Mouse (Mus musculus) thymus, adult 2 months (tissue): Measurements from ENCODE around the gene Aspg. TPM values are rescaled to one million over a fixed set of nuclear protein-coding genes. Genes with fewer than 3 reads are reported as not detected.

Experiments used
- DNase-seq: peaks from one replicate; pipeline ENCODE4 v3.0.0; 2021
- H3K27ac ChIP-seq: fragments of 200-500 bp; 2 replicates; pipeline ENCODE4 v1.5.1; 2012; ENCODE audit warnings: low read length, control low read depth; ENCODE audit not compliant: control insufficient read depth, insufficient read depth
- H3K27me3 ChIP-seq: fragments of 200-500 bp; 2 replicates; pipeline ENCODE4 v1.6.1; 2012; ENCODE audit warnings: mild to moderate bottlenecking, low read length, moderate library complexity, mixed read lengths; ENCODE audit not compliant: control insufficient read depth, insufficient read depth
- H3K36me3 ChIP-seq: fragments of 200-500 bp; 2 replicates; pipeline ENCODE4 v1.6.1; 2012; ENCODE audit warnings: mild to moderate bottlenecking, low read length, moderate library complexity; ENCODE audit not compliant: control insufficient read depth, insufficient read depth
- H3K4me1 ChIP-seq: fragments of 200-500 bp; replicated peaks from 2 replicates; pipeline ENCODE4 v1.6.1; 2012; ENCODE audit warnings: low read length; ENCODE audit not compliant: control insufficient read depth, insufficient read depth
- H3K4me3 ChIP-seq: fragments of 200-500 bp; 2 replicates; pipeline ENCODE4 v1.5.1; 2012; ENCODE audit warnings: mild to moderate bottlenecking, low read length, control low read depth, moderate library complexity; ENCODE audit not compliant: control insufficient read depth, insufficient read depth
- CTCF ChIP-seq: fragments of 200-500 bp; IDR thresholded peaks from 2 replicates; pipeline ENCODE4 v1.5.1; 2012; ENCODE audit warnings: mild to moderate bottlenecking, control low read depth, low read length, moderate library complexity, borderline replicate concordance; ENCODE audit not compliant: control insufficient read depth, poor library complexity, insufficient read depth; ENCODE audit errors: extremely low read depth
- POLR2A ChIP-seq: fragments of 200-500 bp; IDR thresholded peaks from 2 replicates; pipeline ENCODE4 v1.6.1; 2012; ENCODE audit warnings: mild to moderate bottlenecking, low read length, control low read depth, moderate library complexity; ENCODE audit not compliant: control insufficient read depth, poor library complexity, insufficient read depth; ENCODE audit errors: extremely low read depth
- WGBS: fragments of 180-500 bp; shearing (Covaris S2); methylation state at CpG from one replicate; pipeline ENCODE4 v1.1.7; 2018; 5-methylcytosine and 5-hydroxymethylcytosine counted together
- polyA plus RNA-seq: library from polyadenylated mRNA; depleted of rRNA; stranded (reverse); fragments of >200 nt; gene quantifications from 2 replicates; pipeline ENCODE4 v1.2.3, GENCODE M21; 2012

Aspg gene
- polyA plus RNA-seq, 1 experiment: 9.1 TPM

- Histone ChIP-seq H3K36me3 (no peaks in the 10 kb centered on the region), H3K27me3 (no peaks in the 10 kb centered on the region), H3K27ac (no peak overlapping the region), H3K4me1 (no peaks in the 10 kb centered on the region), H3K4me3 (no peak overlapping the region)
- DNase-seq: no peak
- WGBS: 72% methylated on average over 12 of the region's 12 CpGs
- TF ChIP-seq POLR2A (no peak), CTCF (no peak)
Observed at GRCm38 (mm10) chr12:112088609-112089324, 17.7 kb upstream of the Aspg start.

GRCm38 (mm10) chr12:112091054-112091453, 15.4 kb upstream of the Aspg start:
- Histone ChIP-seq H3K4me1 (no peaks in the 10 kb centered on the region), H3K4me3 (no peak overlapping the region), H3K27me3 (no peaks in the 10 kb centered on the region), H3K27ac (no peak overlapping the region), H3K36me3 (no peaks in the 10 kb centered on the region)
- DNase-seq: peak; percentile 53
- TF ChIP-seq CTCF: no peak
- TF ChIP-seq POLR2A: no peak
- WGBS: 9% methylated on average over 12 of the region's 12 CpGs

- TF ChIP-seq POLR2A (no peak), CTCF (no peak)
- no peak overlapping the region for H3K27ac ChIP-seq
Observed at GRCm38 (mm10) chr12:112094261-112094880, 12.1 kb upstream of the Aspg start.

GRCm38 (mm10) chr12:112096051-112096732, 10.3 kb upstream of the Aspg start:
- H3K36me3 ChIP-seq: no peaks in the 10 kb centered on the region
- H3K4me1 ChIP-seq: no peaks in the 10 kb centered on the region
- WGBS: 59% methylated on average over 13 of the region's 13 CpGs
- no peak overlapping the region for H3K27ac ChIP-seq
- no peak for DNase-seq
- no peak for TF ChIP-seq CTCF
- TF ChIP-seq POLR2A: no peak
- no peak overlapping the region for H3K4me3 ChIP-seq
- H3K27me3 ChIP-seq: no peaks in the 10 kb centered on the region

More at GRCm38 (mm10) chr12:112094261-112094880, 12.1 kb upstream of the Aspg start:
- 88% methylated on average over 8 of the region's 8 CpGs for WGBS
- no peak overlapping the region for H3K4me3 ChIP-seq
- H3K27me3 ChIP-seq: no peaks in the 10 kb centered on the region
- no peaks in the 10 kb centered on the region for H3K36me3 ChIP-seq
- no peak for DNase-seq
- no peaks in the 10 kb centered on the region for H3K4me1 ChIP-seq

- WGBS: 61% methylated on average over 8 of the region's 8 CpGs
Observed at GRCm38 (mm10) chr12:112096733-112097117, 9.8 kb upstream of the Aspg start.

GRCm38 (mm10) chr12:112100106-112100505, 6.4 kb upstream of the Aspg start:
- TF ChIP-seq CTCF (no peak), POLR2A (no peak)
- no peak for DNase-seq
- Histone ChIP-seq H3K27ac (no peak overlapping the region), H3K4me3 (no peak overlapping the region), H3K27me3 (no peaks in the 10 kb centered on the region), H3K36me3 (no peaks in the 10 kb centered on the region), H3K4me1 (no peaks in the 10 kb centered on the region)
- 81% methylated on average over 4 of the region's 4 CpGs for WGBS

More at GRCm38 (mm10) chr12:112096733-112097117, 9.8 kb upstream of the Aspg start:
- H3K27ac ChIP-seq: no peak overlapping the region
- no peak for DNase-seq
- H3K4me3 ChIP-seq: no peak overlapping the region
- no peaks in the 10 kb centered on the region for H3K36me3 ChIP-seq
- H3K4me1 ChIP-seq: no peaks in the 10 kb centered on the region
- H3K27me3 ChIP-seq: no peaks in the 10 kb centered on the region
- TF ChIP-seq CTCF: no peak

GRCm38 (mm10) chr12:112101045-112101444, 5.4 kb upstream of the Aspg start:
- TF ChIP-seq CTCF (no peak), POLR2A (no peak)
- no peak for DNase-seq
- no peak overlapping the region for H3K27ac ChIP-seq
- no peak overlapping the region for H3K4me3 ChIP-seq
- H3K27me3 ChIP-seq: no peaks in the 10 kb centered on the region
- 63% methylated on average over 4 of the region's 4 CpGs for WGBS
- no peaks in the 10 kb centered on the region for H3K4me1 ChIP-seq
- H3K36me3 ChIP-seq: no peaks in the 10 kb centered on the region
